Mouse (Mus musculus) urinary bladder, adult 2 months (tissue): ENCODE results near the gene Spsb1. TPM values are rescaled to one million over a fixed set of nuclear protein-coding genes. Genes with fewer than 3 reads are reported as not detected.

ENCODE experiments used
- DNase-seq: peaks from one replicate; pipeline ENCODE4 v3.0.0; 2022; ENCODE audit warnings: low spot score
- polyA plus RNA-seq: library from polyadenylated mRNA; depleted of rRNA; stranded (reverse); fragments of >200 nt; gene quantifications from 2 replicates; pipeline ENCODE4 v1.2.3, GENCODE M21; 2012; rRNA removed

The Spsb1 gene
- polyA plus RNA-seq, 1 experiment = 21.0 TPM

DNA sequence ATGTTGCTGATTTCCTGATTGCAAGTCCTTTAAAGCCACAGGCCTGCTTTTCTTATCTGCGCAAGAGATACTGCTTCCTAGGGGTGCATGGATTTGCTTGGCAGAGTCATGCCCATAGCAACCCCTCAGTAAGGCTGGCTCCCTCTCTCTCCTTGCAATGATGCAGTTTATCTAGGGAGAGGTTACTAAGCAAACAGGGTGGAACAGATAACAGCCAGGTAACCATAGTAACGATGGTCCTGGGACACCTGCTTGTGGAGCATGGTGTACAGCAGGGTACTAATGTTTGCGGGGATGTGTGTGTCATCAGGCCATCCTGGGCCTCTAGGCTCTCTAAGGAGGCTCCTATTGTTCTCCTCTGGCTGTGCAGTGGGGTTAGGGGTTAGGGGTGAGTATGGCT is 97.2 kb downstream of the Spsb1 start:
- DNase-seq = no peak

- DNase-seq = no peak
These were observed 98.7 kb downstream of the Spsb1 start for GRCm38 (mm10) chr4:149855892-149856807.

DNA sequence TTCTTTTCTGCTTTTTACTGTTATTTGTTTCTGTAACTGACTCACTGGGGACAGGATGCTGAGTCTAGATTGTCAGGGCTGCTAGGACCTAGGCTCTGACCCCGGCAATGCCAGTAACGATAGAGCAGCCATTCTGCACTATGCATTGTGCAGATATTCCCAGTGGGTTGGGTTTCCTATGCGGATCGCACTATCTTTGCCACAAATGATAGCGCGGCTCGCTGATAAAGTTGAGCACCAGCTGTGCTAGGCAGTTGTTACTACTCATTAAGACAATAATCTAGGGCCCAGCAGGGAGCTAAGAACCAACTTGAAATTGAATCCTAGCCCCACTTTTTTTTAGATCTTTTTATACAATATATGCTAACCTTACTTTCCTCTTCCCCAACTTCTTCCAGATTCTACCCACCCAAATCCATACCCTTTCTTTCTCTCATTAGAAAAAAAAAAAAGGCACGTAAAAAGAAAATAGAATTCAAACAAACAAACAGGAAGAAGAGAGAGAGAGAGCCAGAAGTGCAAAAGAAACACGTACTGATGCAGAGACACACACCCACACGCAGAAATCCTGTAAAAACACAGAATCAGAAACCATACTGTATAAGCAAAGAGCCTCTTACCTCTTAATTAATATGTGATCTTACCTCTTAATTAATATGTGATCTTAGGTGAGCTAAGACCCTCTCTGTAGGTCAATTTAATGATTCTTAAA is 99.5 kb downstream of the Spsb1 start:
- no peak for DNase-seq

DNA sequence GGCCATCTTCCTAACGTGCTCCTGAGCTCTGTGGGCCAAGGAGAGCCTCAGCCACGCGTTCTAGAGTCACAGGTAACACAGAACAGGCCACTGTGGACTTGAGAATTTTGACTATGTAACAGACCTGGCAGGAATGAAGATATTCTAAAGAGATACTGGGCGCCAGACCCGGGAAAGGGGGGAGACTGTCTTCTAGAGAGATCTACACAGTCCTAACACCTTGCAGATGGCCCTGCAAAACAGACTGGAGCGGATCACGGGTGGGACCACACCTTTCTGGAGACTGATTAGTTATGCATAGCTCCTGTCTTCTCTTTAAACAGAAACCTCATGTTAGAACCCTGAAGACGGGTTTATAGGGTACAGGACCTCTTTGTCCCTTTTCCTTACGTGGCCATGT is 100.1 kb downstream of the Spsb1 start:
- DNase-seq = no peak

DNA sequence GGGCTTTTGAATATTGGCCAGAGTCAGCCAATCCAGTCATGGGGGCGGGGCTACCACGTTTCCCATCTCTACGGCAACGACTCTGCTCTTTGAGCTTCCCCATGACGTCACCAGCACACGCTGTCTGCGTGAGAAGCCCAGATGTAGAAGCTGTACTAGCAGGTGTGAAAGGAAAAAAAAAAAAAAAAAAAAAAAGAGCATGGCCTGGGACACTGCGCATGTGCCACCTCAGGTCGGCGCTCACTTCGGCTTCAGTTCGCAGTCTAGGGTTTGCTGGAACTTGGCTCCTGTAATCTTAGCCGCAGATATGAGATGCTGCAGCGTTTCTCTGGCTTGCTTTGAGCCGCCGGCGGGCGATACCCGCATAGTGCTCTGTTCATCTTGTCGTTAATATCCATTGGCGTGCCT is 100.5 kb downstream of the Spsb1 start:
- DNase-seq = no peak

DNA sequence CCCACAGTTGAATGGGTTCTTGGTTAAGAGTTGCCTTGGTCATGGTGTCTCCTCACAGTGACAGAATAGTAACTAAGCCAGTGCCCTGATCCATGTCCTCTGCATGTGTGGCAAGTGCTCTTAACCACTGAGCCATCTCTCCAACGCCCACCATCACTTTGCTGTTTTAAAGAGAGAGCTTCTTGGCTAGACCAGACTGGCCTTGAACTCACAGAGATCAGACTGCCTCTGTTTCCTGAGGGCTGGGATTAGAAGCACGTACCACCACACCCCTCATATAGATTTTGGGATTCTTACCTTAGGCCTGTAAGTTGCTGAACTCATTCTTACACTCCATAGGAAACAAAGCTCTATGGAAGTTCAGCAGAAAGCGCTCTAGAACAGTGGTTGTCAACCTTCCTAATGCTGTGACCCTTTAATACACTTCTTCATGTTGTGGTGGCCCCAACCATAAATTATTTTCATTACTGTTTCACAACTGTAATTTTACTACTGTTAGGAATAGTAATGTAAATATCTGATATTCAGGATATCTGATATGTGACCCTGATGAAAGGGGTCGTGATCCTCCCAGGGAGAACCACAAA is 101.1 kb downstream of the Spsb1 start:
- no peak for DNase-seq

DNA sequence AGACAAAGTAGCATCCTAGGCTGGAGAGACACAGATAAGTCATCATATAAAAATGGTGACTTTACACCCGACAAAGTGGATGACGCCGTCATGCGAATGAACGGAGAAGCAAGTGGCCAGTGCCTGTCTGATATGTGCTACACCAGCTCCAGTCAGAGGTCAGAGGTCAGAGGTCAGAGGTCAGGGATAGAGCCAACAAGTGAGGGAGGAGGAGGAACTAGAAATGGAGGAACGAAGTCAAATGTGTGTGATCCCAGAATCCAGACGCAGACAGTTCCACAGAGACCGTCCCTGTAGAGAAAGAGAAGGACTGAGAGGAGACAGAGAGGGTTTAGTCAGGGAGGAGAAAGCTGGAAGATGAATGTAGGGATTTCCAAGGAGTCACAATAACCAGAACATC is 103.3 kb downstream of the Spsb1 start:
- DNase-seq = no peak

DNA sequence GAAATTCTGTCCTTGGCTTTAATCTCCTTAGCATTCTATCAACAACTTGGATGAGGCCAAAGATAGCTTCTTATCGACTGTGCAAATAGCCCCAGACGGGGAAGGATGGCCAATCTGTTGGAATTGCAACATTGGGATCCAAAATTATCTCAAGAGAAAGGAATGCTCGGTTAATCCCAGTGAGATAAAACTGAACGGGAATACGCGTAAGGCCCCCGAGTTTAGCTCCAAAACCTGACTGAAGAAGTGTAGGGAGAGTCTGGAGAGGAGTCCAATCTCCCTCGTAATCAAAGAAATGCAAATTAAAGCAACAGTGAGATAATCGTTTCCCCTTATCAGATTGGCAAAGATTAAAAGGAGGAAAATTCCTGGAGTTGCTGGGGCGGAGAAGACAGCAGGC is 104.2 kb downstream of the Spsb1 start:
- no peak for DNase-seq

DNA sequence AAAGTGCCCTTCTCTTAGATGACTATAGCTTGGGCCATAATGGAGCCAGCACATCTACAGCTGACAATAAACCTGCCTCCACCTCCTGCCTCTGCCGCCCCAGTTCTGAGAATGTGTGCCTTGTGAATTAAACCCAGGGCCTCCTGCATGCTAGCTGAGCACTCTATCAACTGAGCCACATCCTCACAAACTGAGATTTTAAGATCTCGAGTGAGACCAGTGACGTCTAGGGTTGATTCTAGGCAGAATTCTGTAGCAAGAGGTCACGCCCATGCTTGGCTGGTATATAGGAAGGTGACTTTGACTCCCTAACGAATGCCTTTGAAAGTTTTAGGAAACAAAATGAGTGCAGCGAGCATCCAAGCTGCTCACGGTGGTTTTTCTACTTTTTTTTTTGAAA is 104.8 kb downstream of the Spsb1 start:
- DNase-seq = no peak

DNA sequence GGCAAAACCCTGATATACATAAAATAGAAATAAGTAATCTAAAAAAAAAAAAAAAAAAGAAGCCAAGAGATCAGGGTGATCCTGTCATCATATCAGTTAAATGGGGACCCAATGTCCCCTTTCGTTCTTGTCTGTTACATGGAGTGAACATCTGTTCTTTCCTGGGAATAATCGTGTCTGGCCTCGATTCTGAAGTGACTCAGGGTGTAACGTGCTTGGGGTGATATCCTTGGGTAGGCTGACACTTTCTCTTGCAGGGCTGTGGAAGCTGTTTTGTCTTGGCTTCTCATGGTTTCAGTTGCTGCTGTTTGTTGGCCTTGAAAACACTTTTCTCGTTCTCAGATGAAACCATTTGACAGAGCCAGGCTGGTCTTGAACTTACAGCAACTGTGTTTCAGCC is 105.8 kb downstream of the Spsb1 start:
- DNase-seq = no peak

DNA sequence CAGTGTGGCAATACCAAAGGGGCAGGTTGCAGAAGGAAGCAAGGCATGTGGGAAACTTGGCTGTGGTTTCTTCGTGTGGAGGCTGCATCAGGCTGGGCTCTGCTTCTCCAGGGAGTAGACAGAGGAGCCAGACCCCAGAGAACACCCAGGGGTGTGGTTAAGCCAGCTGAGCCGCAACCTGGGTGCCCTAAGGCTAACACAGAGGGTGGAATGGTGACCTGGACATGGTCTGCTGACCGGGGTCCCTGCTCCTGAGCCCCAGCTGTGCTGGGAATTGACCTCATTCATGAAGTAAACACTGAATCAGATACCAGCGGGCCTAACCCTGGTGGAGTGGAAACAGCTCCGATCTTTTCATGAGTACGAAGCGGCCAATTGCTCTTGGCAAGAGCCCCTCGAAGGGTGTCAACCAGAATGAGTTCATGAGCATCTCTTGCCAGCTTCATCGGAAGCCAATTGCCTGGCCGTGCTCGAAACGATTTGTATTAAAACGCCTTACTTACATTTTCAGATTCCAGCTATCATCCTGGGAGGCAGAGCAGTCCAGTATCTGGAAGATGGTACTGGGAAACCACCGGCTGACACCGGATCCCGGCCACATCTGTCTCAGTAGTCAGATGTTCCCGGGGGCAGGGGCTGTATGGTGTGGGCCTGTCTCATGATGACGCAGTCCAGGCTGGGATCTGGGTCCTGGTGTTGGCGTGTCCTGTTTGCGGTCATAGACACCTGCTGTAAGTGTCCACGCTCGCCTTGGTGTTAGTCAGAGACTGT is 107.8 kb downstream of the Spsb1 start:
- no peak for DNase-seq

Other genes with a start within 250 kb of the Spsb1 start
- 21.6 and 24.0 TPM in 2 replicates for gene Tmem201, start 217.0 kb downstream of the Spsb1 start, polyA plus RNA-seq
- gene Slc25a33, start 180.8 kb downstream of the Spsb1 start, polyA plus RNA-seq = 13.5 and 14.5 TPM in 2 replicates
- gene H6pd, start 54.0 kb upstream of the Spsb1 start, polyA plus RNA-seq = 45.9 and 57.6 TPM in 2 replicates
- gene Gpr157, start 132.3 kb upstream of the Spsb1 start, polyA plus RNA-seq = 1.7 and 2.0 TPM in 2 replicates
- 0.18 and 0.28 TPM in 2 replicates for gene Slc2a5, start 164.2 kb upstream of the Spsb1 start, polyA plus RNA-seq
- not detected in 2 replicates for gene Slc2a7, start 193.9 kb upstream of the Spsb1 start, polyA plus RNA-seq
- not detected in 2 replicates for gene Car6, start 246.3 kb upstream of the Spsb1 start, polyA plus RNA-seq